Mouse (Mus musculus) fat pad, adult 2 months (tissue): ENCODE results near the gene Cenpb.

ENCODE experiments used
- DNase-seq: peaks from one replicate; pipeline ENCODE4 v3.0.0-alpha.2; 2011; ENCODE audit warnings: low read depth, low spot score; ENCODE audit errors: extremely low read depth

Gene Cenpb

GRCm38 (mm10) chr2:131139886-131140532 lies 39.9 kb downstream of the Cenpb start:
- DNase-seq: no peak

DNA sequence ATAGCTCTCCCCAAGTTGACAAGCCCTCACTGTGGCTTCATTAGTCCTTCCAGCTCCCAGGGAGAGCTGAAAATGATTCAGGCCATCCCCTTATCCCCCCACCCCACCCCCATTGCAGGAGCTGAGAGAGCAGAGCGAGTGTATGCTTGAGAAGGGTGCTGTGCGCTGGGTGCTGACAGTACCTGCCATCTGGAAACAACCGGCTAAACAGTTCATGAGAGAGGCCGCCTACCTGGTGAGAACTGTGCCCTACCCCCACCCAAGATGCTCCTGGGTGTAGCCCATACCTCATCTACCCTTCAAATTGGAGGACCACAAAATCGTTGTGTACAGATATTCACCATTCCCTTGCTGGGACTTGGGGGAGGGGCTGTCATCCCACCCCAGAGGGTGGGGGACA lies 40.6 kb downstream of the Cenpb start:
- DNase-seq: no peak

DNA sequence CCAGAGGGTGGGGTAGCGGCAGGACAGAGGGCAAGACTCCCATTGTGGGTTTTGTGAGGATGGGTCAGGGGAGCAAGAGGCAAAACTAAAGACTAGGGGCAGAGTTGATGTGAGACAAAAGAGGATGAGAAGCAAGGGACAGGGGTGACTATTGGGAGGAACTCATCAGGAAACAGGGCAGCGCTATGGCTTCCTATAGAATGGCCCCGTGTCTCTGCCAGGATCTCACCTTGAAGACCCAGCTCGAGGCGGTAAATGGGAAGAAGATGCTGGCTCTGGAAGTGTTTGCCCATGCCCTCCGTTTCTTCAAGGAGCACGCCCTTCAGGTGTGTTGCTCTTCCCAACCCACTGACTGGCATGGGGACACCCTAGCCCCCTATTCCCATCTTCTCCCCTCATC lies 41.1 kb downstream of the Cenpb start:
- no peak for DNase-seq

- no peak for DNase-seq
Measured at GRCm38 (mm10) chr2:131138296-131138695, 41.6 kb downstream of the Cenpb start.

DNA sequence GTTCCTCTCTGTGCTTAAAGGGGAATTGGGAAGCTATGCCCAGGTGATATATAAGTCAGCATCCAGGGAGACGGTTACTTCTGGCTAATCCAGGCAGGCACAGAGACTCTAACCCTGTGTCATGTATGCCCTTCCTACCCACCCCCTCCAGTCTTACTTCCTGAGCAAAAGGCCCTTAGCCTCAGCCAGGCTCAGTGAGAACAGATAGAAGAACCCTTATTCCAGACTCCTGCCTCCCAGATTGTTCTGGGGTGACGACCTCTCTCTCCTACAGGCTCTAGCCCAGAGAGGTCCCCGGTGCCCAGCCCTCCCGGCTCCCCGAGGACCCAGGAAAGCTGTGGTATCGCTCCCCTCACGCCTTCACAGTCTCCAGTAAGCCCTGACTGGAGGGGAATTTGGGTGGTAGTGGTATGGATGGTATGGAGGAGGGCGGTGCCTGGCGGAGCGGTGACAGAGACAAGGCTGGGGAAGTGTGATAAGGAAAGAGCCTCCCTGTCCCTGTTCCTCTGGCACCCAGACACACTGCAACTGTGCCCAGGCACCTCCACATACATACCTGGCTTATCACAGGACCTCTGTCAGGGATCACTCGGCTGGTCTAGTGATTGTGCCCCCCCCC lies 44.2 kb downstream of the Cenpb start:
- DNase-seq: no peak

DNA sequence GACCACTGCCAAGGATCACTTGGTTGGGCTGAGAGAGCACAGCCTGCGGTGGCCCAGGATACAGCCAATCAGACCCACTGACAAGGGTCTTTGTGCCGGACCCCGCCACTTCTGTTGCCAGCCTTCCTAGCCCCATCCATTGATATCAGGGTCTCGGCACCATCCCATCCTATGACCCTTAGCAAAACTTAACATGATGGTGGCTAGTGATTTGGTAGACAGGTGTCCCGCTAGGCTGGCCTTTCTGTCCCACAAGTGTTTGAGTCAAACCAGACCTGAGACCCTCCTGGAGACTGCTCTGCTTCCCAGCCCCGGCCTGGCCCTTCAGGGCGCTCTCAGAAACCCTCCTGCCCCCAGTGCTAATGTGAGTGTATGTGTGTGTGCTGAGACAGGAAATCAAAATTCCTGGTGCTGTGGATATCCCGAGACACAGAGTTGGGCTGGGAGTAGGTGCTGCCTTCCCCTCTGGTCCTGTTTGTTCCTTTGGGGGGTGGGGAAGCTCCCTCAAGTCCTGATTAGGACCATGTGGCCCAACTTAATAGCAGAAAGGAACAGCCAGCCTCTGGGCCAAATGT lies 45.0 kb downstream of the Cenpb start:
- DNase-seq: no peak

- DNase-seq: no peak
Measured at GRCm38 (mm10) chr2:131134381-131134780, 45.5 kb downstream of the Cenpb start.

- DNase-seq: no peak
Measured at GRCm38 (mm10) chr2:131132930-131133547, 46.8 kb downstream of the Cenpb start, which contains the start of gene Gm11037. TSS of gene Gm11037 (plus strand) at chr2:131133497.

DNA sequence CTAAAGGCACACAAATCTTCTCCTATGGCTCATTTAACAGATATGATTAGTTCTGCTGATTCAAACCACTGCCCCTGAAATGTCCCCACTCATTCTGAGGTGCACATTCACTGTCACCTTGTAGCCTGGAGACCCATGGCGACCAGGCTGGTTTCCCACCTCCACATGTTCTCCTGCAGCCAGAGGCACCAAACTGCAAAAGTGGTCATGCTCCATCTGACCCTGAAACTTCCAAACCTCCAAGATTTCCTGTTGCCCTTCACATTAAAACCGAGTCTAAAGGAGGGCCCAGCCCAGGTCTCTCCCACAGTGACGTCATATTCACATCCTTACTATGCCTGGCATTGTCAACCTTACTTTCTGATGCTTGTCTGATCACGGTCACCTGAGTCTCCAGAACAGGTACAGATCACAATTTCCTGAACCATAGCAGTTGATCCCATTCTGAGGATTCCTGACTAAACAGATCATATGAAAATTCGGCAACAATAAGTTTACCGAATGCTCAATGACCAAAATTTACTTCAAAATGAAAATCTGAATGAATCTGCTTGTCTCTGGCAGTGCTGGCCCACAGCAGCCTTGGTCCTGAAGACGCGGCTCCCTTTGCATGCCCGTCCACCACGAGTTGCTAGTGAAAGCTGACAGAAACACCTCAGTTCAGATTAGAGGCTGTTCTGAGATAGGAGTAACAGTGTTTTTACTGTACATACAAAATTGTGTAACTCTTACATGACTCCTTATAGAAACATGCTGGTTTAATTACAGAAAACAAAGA lies 47.6 kb downstream of the Cenpb start:
- DNase-seq: no peak

DNA sequence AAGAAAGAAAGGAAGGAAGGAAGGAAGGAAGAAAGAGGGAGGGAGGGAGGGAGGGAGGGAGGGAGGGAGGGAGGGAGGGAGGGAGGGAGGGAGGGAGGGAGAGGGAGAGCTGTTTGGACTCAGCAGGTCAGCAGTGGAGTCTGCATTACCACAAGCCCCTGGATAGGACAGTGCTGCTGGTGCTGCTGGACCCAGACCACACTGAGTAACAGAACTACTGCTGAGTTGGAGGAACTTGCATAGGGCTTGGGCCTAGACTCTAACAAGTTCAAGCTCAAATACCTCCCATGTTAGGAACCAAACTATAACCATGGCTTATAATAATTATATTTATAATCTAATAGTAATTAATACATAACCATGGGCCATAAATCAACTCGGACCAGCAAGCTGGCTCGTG lies 49.0 kb downstream of the Cenpb start:
- no peak for DNase-seq

DNA sequence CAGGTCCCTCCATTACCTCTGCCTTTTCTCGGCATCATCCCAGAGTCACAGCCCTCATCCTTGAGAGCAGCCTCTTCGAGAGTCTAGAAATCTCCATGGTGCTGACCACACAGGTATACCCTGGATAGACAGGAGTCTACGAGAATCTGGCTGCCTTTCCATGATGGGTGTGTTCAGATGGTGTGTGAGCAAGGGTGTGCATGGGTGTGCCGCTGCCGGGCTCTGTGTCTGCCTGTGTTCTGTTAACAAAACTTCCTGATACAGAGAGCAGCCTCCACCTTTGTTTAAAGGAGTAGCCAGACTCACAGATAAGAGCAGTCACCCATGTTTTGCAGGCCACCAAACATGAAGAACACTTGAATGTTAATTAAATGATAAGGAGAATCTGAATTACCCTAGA lies 50.0 kb downstream of the Cenpb start:
- no peak for DNase-seq

DNA sequence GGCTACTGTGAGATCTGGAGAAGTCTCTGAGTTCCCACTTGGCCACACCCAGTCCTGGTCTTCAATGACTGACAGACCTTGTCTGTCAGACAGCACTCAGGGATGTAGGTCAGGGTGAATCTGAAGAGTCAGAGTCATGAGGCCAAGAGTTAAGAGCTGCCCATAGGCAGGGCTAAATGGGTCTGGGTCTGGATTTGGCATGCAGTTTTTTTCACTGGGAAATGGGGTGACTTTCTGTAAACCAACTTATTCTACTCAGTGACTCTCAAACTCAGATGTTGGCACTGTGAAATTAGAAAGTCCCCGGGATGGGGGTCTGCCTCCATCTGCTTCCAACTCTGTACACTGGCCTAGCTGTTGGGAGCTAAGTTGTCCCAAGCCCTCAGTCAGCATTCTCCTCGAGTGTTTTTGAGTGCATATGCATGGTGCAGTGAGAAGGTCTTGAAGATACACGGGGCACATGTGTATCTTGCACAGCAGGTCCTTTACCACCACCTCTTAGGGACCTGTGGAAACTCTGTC lies 51.2 kb downstream of the Cenpb start:
- no peak for DNase-seq

DNA sequence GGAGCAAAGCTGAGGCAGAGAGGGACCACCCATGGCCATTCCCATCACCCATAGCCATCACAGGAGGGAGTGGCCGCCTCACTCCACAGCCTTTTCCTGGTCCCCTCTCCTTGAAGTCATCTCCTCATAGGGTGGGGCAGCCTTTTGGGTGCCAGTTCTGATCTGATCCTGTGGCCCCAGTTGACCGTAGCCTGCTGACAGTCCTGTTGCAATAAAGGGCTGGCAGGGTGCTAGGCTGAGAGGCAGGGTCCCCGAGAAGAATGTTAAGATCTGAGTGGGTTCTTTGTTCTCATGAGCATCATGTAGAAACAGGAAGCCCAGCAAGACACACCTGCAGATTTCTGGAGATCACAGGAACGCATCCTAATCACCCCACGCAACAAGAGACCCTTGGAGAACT lies 51.7 kb downstream of the Cenpb start:
- DNase-seq: no peak

DNA sequence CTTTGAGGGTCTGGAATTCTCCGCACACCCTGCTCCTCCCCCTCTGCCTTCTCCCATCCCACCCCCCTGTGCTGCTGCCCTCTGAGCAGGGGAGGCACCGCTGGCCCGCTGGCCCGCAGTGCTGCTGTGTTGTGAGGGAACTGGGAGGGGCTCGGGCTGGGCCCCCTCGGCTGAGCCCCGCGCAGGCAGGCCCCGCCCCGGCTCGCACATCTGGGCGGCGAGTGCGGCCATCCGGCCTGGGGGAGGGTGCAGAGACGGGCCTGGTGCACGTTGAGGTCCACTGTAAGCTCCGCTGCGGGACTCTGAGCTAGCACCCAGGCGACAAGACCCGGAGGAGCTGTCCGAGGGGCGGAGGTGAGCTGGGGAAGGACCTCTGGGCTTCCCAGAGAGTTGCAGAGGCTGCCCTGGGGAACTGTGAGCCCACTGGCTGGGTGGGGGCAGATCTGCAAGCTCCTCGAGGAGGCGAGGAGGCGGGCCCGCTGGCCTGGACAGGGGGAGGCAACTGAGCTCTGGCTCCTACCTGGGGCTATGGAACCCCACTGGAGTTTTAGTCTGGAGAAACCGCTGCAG lies 52.6 kb downstream of the Cenpb start, which contains the start of gene Hspa12b:
Gene Hspa12b, plus strand, starts transcription at position 120 of the 570 bp plus-strand sequence.
- no peak for DNase-seq

DNA sequence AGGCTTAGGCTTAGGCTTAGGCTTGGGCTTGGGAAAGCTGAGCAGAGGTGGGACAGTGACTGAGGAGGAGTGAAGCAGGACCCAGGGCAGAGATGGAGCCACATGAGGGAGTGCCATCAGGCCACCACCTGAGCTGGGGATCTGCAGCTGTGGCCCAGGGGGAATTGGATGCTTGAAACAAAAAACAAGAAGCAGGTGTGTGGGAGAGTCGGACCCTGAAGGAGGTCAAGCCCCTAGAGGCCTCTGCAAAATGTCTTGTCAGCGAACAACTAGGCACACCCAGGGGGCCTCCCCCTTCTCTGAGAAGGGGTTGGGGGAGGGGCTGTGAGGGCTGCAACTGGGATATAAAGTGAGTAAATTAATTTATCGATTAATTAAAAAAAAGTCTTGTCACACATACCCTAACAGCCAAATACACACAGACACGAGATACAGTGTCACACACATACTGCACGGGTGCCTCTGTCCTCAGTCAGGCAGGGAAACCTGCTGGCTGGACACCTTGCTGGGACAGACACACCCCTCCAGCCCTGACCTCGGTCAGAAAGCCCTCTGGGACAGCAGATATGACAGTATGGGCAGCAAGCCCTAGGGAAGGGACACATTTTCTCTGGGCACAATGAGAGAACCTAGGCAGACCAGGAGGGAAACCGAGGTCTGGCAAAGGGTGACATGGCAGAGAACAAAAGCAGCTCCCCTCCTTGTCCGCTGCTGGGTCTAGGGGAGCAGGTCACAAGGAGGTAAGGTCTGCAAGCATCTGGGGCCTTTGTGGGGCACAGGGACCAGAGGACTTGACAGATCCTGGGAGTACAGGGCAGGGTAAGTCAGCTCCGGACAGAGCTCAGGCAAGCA lies 53.7 kb downstream of the Cenpb start:
- no peak for DNase-seq
